Mouse (Mus musculus) midbrain, embryonic 13.5 days (tissue): ENCODE measurements at regions not wholly inside any gene's neighbourhood (a gene's known extent, or its start where the extent isn't known, plus 50 kb on each side); places are given as distances from the start of the nearest gene placed in this dataset.
A peak's percentile ranks its signal among the peaks of the same experiment; 100 is the strongest.

Experiments used
- ATAC-seq: fragments of 200-750 bp; cut with Nextera tagmentation; 2 replicates; pipeline ENCODE4 v1.8.0; 2017; ENCODE audit warnings: mild to moderate bottlenecking, moderate TSS enrichment, moderate library complexity
- H3K27ac ChIP-seq: fragments of 300-500 bp; sonication (generic); 2 replicates; pipeline ENCODE4 v1.5.1; 2015; ENCODE audit warnings: inconsistent platforms, mild to moderate bottlenecking, moderate library complexity
- H3K27me3 ChIP-seq: fragments of 300-500 bp; sonication (generic); 2 replicates; pipeline ENCODE4 v1.6.1; 2015; ENCODE audit warnings: mild to moderate bottlenecking, inconsistent platforms
- H3K36me3 ChIP-seq: fragments of 300-500 bp; sonication (generic); 2 replicates; pipeline ENCODE4 v1.6.1; 2015; ENCODE audit warnings: mild to moderate bottlenecking, inconsistent platforms
- H3K4me1 ChIP-seq: fragments of 300-500 bp; sonication (generic); replicated peaks from 2 replicates; pipeline ENCODE4 v1.6.1; 2015; ENCODE audit warnings: inconsistent platforms
- H3K4me2 ChIP-seq: fragments of 300-500 bp; sonication (generic); replicated peaks from 2 replicates; pipeline ENCODE4 v1.6.1; 2015; ENCODE audit warnings: moderate library complexity, mild to moderate bottlenecking, inconsistent platforms
- H3K4me3 ChIP-seq: fragments of 300-500 bp; sonication (generic); replicated peaks from 2 replicates; pipeline ENCODE4 v1.5.1; 2015; ENCODE audit warnings: mild to moderate bottlenecking, inconsistent platforms
- H3K9ac ChIP-seq: fragments of 300-500 bp; sonication (generic); replicated peaks from 2 replicates; pipeline ENCODE4 v1.6.1; 2015; ENCODE audit warnings: mild to moderate bottlenecking, inconsistent platforms
- H3K9me3 ChIP-seq: fragments of 300-500 bp; sonication (generic); 2 replicates; pipeline ENCODE4 v1.6.1; 2016; ENCODE audit warnings: mild to moderate bottlenecking, inconsistent platforms
- WGBS: fragments of 180-500 bp; shearing (Covaris S2); methylation state at CpG from one replicate; pipeline ENCODE4 v1.1.7; 2015; 5-methylcytosine and 5-hydroxymethylcytosine counted together

DNA sequence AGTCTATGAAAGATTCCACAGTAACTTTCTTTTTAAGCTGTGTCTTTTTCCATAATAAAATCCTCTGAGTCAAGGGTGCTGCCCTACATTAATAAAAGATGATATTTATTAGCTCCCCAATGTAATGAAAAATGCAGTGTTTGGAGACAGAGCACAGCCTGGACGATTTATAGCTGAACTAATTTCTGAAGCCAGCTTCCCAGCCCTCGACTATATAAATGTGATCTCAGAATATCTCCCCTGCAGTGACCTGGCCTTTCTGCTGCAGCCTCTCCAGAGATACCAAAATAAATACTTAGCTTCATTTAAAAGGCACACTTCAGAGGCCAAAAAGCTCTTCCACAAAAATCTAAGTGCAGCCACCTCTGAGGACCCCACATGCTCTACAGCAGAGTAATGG lies 534.7 kb downstream of the Zfp619 start:
- Histone ChIP-seq H3K27ac (no peak overlapping the region), H3K4me3 (no peak overlapping the region), H3K4me2 (no peak overlapping the region), H3K9ac (no peak overlapping the region), H3K27me3 (no peaks in the 10 kb centered on the region), H3K9me3 (no peaks in the 10 kb centered on the region), H3K36me3 (no peaks in the 10 kb centered on the region), H3K4me1 (no peaks in the 10 kb centered on the region)
- 74% methylated on average over 2 of the region's 2 CpGs for WGBS
- ATAC-seq = no peak

DNA sequence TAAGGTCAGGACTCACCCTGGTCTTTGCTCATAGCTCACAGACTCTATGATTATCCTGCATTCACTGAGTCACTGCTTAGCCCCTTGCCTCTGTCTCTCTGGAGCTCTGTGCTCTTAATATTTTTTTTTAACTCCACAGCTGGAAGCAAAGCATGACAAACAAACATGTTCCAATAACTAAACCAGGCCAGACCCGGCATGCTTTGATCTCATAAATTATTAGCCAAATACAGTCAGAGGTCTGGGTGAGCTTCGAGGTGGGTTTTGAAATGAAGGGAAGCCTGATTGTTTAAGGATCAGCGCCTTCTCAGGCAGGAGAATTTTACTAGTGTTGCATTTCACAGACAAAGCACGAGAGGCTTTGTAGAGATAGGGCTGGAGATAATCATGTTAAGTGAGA lies 541.3 kb downstream of the Zfp619 start:
- 44% methylated on average over 4 of the region's 4 CpGs for WGBS
- ATAC-seq = no peak
- H3K9ac ChIP-seq = no peak overlapping the region
- H3K36me3 ChIP-seq = no peaks in the 10 kb centered on the region
- no peak overlapping the region for H3K4me3 ChIP-seq
- H3K9me3 ChIP-seq = no peaks in the 10 kb centered on the region
- no peak overlapping the region for H3K27ac ChIP-seq
- H3K4me2 ChIP-seq = no peak overlapping the region
- H3K27me3 ChIP-seq = no peaks in the 10 kb centered on the region
- H3K4me1 ChIP-seq = no peaks in the 10 kb centered on the region

DNA sequence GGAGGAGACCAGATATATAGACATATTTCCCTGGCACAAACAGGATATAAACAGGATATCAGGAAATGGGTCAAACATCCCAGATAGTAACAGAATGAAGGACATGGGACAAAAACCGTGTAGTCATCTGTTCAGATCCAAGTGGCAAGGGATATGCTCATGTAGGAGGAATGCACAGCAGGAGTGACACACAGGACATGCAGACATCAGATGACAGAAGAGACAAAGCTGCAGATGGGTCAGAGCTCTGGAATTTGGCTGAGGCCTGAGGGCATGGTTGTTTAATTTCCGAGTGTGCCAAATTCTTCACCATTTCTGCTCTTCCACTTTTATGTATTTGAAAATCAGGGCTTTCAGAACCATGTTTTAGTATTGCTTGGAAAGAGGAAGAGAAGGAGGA lies 547.1 kb downstream of the Zfp619 start:
- Histone ChIP-seq H3K9me3 (no peaks in the 10 kb centered on the region), H3K36me3 (no peaks in the 10 kb centered on the region), H3K9ac (no peak overlapping the region), H3K27me3 (no peaks in the 10 kb centered on the region), H3K27ac (no peak overlapping the region), H3K4me3 (no peak overlapping the region), H3K4me1 (no peaks in the 10 kb centered on the region), H3K4me2 (no peak overlapping the region)
- WGBS = 60% methylated on average over 2 of the region's 2 CpGs
- no peak for ATAC-seq

DNA sequence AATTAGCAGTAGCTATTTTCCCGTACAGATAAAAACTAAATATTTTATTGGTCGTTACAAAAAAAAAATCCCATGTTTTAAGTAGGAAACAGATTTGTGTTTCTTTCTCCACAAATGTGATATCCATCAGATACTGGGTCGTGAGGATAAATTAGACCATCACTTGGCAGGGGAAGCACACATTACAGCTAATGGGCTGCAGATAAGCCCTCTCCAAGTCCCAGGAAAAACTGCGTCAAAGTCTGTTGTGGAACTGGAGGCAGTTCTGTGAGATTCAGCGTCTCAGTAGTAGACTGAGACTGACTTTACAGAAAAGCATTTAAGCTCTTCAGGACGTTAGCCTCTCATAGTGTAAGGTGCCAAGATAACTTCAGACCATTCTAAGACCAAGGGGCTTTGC lies 548.0 kb downstream of the Zfp619 start:
- Histone ChIP-seq H3K4me3 (no peak overlapping the region), H3K36me3 (no peaks in the 10 kb centered on the region), H3K27me3 (no peaks in the 10 kb centered on the region), H3K27ac (no peak overlapping the region), H3K9ac (no peak overlapping the region), H3K4me1 (no peaks in the 10 kb centered on the region), H3K9me3 (no peaks in the 10 kb centered on the region), H3K4me2 (no peak overlapping the region)
- WGBS = 83% methylated on average over 6 of the region's 6 CpGs
- ATAC-seq = no peak

DNA sequence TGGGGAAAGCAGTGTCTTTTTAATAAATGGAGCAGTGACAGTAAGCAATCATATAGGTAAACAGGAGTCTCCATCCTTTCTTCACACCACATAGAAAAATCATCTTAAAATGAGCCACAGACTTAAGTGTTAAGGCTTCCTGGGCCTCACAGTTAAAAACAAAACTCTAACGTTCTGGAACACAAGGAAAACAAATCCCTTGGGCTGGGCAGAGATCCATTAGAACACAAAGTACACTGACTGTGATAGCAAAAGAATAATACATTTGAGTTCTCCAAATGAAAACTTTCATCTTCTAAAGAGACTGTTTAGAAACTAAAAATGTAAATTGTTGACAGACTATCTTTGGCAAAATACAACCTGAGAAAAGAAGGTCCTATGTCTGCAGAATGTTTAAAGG lies 549.8 kb downstream of the Zfp619 start:
- Histone ChIP-seq H3K4me2 (no peak overlapping the region), H3K27me3 (no peaks in the 10 kb centered on the region), H3K9ac (no peak overlapping the region), H3K9me3 (no peaks in the 10 kb centered on the region), H3K4me1 (no peaks in the 10 kb centered on the region), H3K36me3 (no peaks in the 10 kb centered on the region), H3K27ac (no peak overlapping the region), H3K4me3 (no peak overlapping the region)
- WGBS = 60% methylated on average over 1 of the region's 1 CpGs
- ATAC-seq = no peak

DNA sequence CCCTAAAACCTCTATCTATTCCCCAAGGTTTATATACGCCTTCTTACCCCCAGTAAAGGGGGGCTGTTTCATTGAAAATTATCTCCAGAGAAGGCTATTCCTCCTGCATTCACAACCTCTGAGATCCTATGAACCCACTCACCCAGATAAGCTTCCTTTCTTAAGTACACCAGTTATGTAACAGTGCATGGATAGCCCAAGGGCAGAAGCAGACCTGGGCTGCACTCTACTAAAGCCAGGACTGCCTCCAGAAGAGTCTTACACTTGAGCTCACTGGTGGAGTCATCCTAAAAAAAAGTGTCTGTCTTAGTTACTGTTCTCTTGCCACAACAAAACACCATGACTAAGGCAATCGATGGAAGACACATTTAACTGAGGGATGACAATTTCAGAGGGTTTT lies 553.7 kb downstream of the Zfp619 start:
- 0 out of 2 replicates have a peak, but pooled peaks cover 3% of the 10 kb centered on the region for H3K4me1 ChIP-seq
- 80% methylated on average over 2 of the region's 2 CpGs for WGBS

DNA sequence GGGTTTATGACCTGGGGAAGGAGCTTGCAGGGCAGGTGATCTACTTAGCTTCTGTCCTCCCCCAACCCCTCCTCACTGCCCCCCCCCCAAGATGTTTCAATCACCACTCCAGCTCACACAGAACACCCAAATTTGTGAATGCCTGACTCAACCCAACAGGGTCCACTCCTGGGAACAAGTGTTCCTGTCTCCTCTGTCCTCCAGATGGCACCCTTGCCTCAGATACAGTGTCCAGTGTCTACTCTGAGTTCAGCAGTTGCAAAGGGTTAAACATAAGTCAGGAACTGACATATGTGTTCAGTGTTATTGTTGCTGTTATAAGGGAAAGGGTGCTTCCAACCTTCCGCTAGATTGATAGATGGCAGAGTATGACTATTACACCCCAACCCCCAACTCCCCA lies 554.9 kb downstream of the Zfp619 start:
- H3K27ac ChIP-seq = no peak overlapping the region
- ATAC-seq = peak; percentile 80
- no peak overlapping the region for H3K4me2 ChIP-seq
- 77% methylated on average over 1 of the region's 1 CpGs for WGBS
- H3K27me3 ChIP-seq = no peaks in the 10 kb centered on the region
- H3K36me3 ChIP-seq = no peaks in the 10 kb centered on the region
- H3K4me1 ChIP-seq = 0 out of 2 replicates have a peak, but pooled peaks cover 3% of the 10 kb centered on the region
- no peak overlapping the region for H3K4me3 ChIP-seq
- H3K9me3 ChIP-seq = no peaks in the 10 kb centered on the region
- no peak overlapping the region for H3K9ac ChIP-seq

More for the DNA sequence above, 553.7 kb downstream of the Zfp619 start:
- Histone ChIP-seq H3K27me3 (no peaks in the 10 kb centered on the region), H3K9me3 (no peaks in the 10 kb centered on the region), H3K27ac (no peak overlapping the region), H3K9ac (no peak overlapping the region), H3K4me2 (no peak overlapping the region), H3K4me3 (no peak overlapping the region), H3K36me3 (no peaks in the 10 kb centered on the region)
- ATAC-seq = no peak

DNA sequence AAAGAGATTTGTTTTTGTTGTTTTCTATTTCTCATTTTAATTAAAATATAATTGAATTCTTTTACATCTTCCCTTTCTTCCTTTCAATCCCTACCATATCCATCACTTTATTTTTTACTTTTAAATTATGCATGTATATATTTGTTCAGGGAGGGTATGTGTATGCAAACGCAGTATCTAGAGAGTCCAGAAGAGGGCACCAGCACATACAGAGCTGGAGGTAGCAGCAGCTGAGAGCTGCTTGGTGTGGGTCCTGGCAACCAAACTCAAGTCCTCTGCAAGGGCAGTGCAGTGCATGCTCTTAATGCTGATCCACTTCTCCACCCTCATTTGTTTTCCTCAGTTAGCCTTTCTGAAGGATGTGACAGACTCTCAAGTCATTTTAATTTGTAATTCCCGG lies 568.7 kb downstream of the Zfp619 start:
- no peaks in the 10 kb centered on the region for H3K36me3 ChIP-seq
- WGBS = 52% methylated on average over 2 of the region's 2 CpGs

DNA sequence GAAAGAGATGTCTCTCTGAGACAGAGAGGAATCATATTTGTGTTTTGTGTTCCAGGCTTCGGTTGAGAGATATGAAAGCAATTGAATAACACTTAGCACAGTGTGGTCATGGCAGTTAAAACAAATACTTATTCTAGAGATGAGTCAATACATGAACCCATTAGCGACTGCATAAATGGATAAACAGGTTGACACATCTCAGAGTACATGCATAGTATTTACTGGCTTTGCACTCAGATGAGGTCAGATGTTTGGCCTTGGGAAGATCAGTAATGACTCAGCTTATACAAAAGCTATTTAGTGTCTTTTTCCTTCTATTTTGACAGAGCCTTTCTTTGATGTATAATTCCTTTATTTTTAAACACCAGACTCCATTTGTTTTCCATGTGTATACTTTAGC lies 579.5 kb downstream of the Zfp619 start:
- H3K4me1 ChIP-seq = no peaks in the 10 kb centered on the region
- H3K36me3 ChIP-seq = no peaks in the 10 kb centered on the region
- H3K9ac ChIP-seq = no peak overlapping the region
- no peak for ATAC-seq
- WGBS = 91% methylated on average over 2 of the region's 2 CpGs
- no peaks in the 10 kb centered on the region for H3K9me3 ChIP-seq
- no peaks in the 10 kb centered on the region for H3K27me3 ChIP-seq
- H3K4me2 ChIP-seq = no peak overlapping the region
- no peak overlapping the region for H3K27ac ChIP-seq
- H3K4me3 ChIP-seq = no peak overlapping the region

More for the DNA sequence above, 568.7 kb downstream of the Zfp619 start:
- H3K4me3 ChIP-seq = no peak overlapping the region
- no peak for ATAC-seq
- no peak overlapping the region for H3K4me2 ChIP-seq
- no peaks in the 10 kb centered on the region for H3K27me3 ChIP-seq
- H3K4me1 ChIP-seq = no peaks in the 10 kb centered on the region
- no peak overlapping the region for H3K27ac ChIP-seq
- no peak overlapping the region for H3K9ac ChIP-seq
- H3K9me3 ChIP-seq = no peaks in the 10 kb centered on the region

DNA sequence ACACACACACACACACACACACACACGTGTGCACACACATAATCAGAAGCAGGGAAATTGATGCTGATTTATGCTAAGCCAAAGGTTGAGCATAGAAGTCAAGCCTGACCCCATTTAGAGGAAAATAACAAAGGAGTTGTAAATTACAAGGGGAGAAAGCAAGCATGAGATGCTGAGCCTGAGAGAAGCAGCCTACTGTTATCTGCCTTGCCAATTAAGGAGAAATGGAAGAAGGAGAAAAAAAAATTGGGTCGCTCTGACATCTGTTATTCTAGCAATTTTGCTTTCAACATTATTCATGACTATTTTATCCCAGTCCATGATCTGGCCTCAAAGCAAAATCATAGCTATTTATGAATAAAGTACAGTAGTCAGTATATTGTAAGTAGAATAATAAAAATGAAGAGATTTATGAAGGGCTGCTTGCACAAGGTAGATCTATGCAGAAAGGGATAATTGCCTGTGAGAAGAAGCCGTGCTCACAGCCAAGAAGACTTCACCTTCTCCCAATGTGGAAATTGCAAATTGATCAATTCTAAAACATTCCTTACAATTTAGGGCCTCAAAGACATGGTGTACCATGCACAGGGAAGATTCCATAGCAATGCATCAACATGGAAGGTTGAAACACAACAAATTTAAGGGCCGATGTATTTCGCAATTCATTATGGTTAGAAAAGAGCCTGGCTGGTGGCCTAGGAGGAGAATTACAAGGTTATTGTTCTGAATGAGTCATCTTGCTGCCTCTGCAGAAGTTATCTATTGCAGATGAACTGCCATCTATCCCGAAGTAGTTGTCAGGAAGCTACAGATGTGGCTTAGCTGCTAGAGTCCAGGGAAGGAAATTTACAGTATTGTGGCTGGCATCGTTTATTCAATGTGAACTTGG lies 585.7 kb downstream of the Zfp619 start:
- Histone ChIP-seq H3K9me3 (no peaks in the 10 kb centered on the region), H3K4me1 (no peaks in the 10 kb centered on the region), H3K4me3 (no peak overlapping the region), H3K9ac (no peak overlapping the region), H3K27ac (no peak overlapping the region), H3K27me3 (no peaks in the 10 kb centered on the region), H3K4me2 (no peak overlapping the region), H3K36me3 (no peaks in the 10 kb centered on the region)
- WGBS = 78% methylated on average over 7 of the region's 7 CpGs
- ATAC-seq = no peak

DNA sequence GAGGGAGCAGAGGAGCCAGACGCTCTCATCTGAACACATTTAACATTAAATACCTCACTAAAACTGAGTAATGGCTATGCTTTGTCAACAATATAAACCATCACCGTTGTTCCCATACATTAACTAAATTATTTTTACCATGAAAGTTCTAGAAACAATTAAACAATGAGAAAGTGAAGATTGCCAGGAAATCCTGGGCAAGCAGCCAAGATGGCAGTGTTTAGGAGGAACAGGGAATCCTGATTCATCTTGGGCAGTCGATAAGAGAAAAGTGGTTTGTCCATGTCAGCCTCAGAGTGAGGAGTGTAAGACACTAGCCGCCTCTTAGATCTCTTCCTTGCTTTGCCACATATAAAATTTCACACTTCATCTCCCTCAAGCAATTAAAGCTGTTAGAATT lies 625.3 kb downstream of the Zfp619 start:
- no peak overlapping the region for H3K4me2 ChIP-seq
- H3K4me3 ChIP-seq = no peak overlapping the region
- no peaks in the 10 kb centered on the region for H3K27me3 ChIP-seq
- H3K9me3 ChIP-seq = no peaks in the 10 kb centered on the region
- WGBS = 89% methylated on average over 4 of the region's 4 CpGs
- no peak overlapping the region for H3K9ac ChIP-seq
- no peak for ATAC-seq
- no peaks in the 10 kb centered on the region for H3K36me3 ChIP-seq
- no peak overlapping the region for H3K27ac ChIP-seq
- H3K4me1 ChIP-seq = no peaks in the 10 kb centered on the region

DNA sequence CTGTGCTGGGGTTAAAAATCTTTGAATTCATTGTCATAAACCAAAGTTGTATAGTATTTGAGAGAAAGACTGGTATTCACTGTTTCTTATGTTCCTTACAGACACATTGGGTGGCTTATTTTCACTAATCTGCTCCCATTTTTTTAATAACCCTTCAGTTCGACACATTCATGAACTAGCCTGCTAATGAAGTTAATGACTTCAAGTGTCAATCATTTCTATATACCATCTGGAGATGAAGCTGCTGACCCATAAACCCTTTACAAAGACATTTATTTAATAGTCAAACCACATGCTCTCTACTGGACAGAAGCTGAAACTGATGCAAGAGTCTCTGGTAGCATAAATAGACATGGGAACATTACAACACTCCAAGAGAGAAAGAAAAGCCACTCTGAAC lies 626.9 kb downstream of the Zfp619 start:
- Histone ChIP-seq H3K36me3 (no peaks in the 10 kb centered on the region), H3K4me3 (no peak overlapping the region), H3K27ac (no peak overlapping the region), H3K27me3 (no peaks in the 10 kb centered on the region), H3K4me2 (no peak overlapping the region), H3K4me1 (no peaks in the 10 kb centered on the region), H3K9me3 (no peaks in the 10 kb centered on the region), H3K9ac (no peak overlapping the region)
- ATAC-seq = no peak
- WGBS = 63% methylated on average over 1 of the region's 1 CpGs

DNA sequence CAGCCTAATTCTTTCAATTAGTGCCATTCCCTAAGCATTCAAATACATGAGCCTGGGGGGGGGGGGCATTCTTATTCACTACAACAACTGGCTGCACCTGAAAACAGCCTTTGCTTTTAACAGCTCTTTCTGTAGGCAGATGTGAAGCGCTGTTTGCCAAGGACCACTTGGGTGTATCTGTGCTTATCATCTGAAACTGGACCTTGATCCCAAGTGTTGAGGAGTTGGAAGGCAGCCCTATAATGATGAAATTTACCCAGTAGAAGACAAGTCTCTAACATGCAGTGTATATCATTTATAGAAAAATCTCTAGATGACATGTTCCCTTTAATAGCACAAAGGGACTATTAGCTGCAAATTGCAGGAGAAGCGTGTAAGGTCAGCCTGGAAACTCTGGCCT lies 660.0 kb downstream of the Zfp619 start:
- no peak for ATAC-seq
- no peaks in the 10 kb centered on the region for H3K9me3 ChIP-seq
- 91% methylated on average over 2 of the region's 2 CpGs for WGBS

More for the DNA sequence above, 660.0 kb downstream of the Zfp619 start:
- no peak overlapping the region for H3K4me2 ChIP-seq
- no peaks in the 10 kb centered on the region for H3K4me1 ChIP-seq
- no peaks in the 10 kb centered on the region for H3K36me3 ChIP-seq
- H3K27me3 ChIP-seq = no peaks in the 10 kb centered on the region
- H3K27ac ChIP-seq = no peak overlapping the region
- H3K9ac ChIP-seq = no peak overlapping the region
- H3K4me3 ChIP-seq = no peak overlapping the region
